18 mouse cellular contexts compared by ENCODE assay signal in genomic region chr3:84172406-84172805, GRCm38 (mm10). TPM values are rescaled to one million over a fixed set of nuclear protein-coding genes. Genes with fewer than 3 reads are reported as not detected.
DNase-seq lines count a peak whose midpoint lies in the region; ATAC-seq lines count a peak whose summit lies in the region.
"Had no signal": no experiment of that assay in that cellular context is flagged by ENCODE, and none has a peak within 500 bp of the region (broad histone marks: within the 10 kb centered on the region; RNA-seq: fewer than 3 reads in every experiment).

No protein-coding gene starts in this region.

- no peak overlapping the region for H3K9ac ChIP-seq in neural tube, embryonic 12.5 days
- H3K9ac ChIP-seq in forebrain, embryonic 16.5 days (replicated peaks; ENCODE audit: low read depth, low read length) = no peak overlapping the region
- H3K9ac ChIP-seq in neural tube, embryonic 15.5 days (replicated peaks) = no peak overlapping the region
- H3K9ac ChIP-seq in intestine, embryonic 15.5 days = no peak overlapping the region
- H3K9ac ChIP-seq: limb, embryonic 12.5 days; lung, embryonic 14.5 days had no signal

- WGBS in heart, embryonic 10.5 days = 33% methylated on average over 11 of the region's 11 CpGs
- WGBS in neural tube, embryonic 12.5 days = 49% methylated on average over 11 of the region's 11 CpGs
- WGBS in forebrain, embryonic 16.5 days = 53% methylated on average over 11 of the region's 11 CpGs
- 45% methylated on average over 11 of the region's 11 CpGs for WGBS in neural tube, embryonic 15.5 days
- WGBS in intestine, embryonic 15.5 days = 42% methylated on average over 11 of the region's 11 CpGs

- H3K4me3 ChIP-seq in heart, embryonic 10.5 days = peak overlapping the region; percentile 27; the same call in 1 of the 2 replicates
- no peak overlapping the region for H3K4me3 ChIP-seq in neural tube, embryonic 12.5 days
- H3K4me3 ChIP-seq in forebrain, embryonic 16.5 days (replicated peaks; ENCODE audit: low read length) = no peak overlapping the region
- H3K4me3 ChIP-seq in neural tube, embryonic 15.5 days (replicated peaks) = no peak overlapping the region
- H3K4me3 ChIP-seq in intestine, embryonic 15.5 days (replicated peaks) = no peak overlapping the region
- H3K4me3 ChIP-seq: limb, embryonic 12.5 days had no signal

- peaks cover 2% of the 10 kb centered on the region; the same call in 1 of the 2 replicates for H3K36me3 ChIP-seq in heart, embryonic 10.5 days
- peaks cover 62% of the 10 kb centered on the region for H3K36me3 ChIP-seq in neural tube, embryonic 12.5 days
- H3K36me3 ChIP-seq in forebrain, embryonic 16.5 days (ENCODE audit: control insufficient read depth, insufficient read depth) = peaks cover 25% of the 10 kb centered on the region
- peaks cover 48% of the 10 kb centered on the region for H3K36me3 ChIP-seq in neural tube, embryonic 15.5 days
- H3K36me3 ChIP-seq in intestine, embryonic 15.5 days = no peaks in the 10 kb centered on the region
- H3K36me3 ChIP-seq: limb, embryonic 12.5 days had no signal

- intact Hi-C loops in heart, postnatal 14 days (cut with DNase I) = no loop called here

- no peak overlapping the region for H3K4me2 ChIP-seq in neural tube, embryonic 12.5 days (replicated peaks)
- no peak overlapping the region for H3K4me2 ChIP-seq in forebrain, embryonic 16.5 days (ENCODE audit: low read length)
- H3K4me2 ChIP-seq in neural tube, embryonic 15.5 days = no peak overlapping the region
- no peak overlapping the region for H3K4me2 ChIP-seq in intestine, embryonic 15.5 days (replicated peaks)
- H3K4me2 ChIP-seq: limb, embryonic 12.5 days; lung, embryonic 14.5 days had no signal

- H3K27me3 ChIP-seq in heart, embryonic 10.5 days (ENCODE audit: insufficient read depth, poor library complexity, severe bottlenecking) = no peaks in the 10 kb centered on the region
- no peaks in the 10 kb centered on the region for H3K27me3 ChIP-seq in neural tube, embryonic 12.5 days (replicated peaks)
- H3K27me3 ChIP-seq in forebrain, embryonic 16.5 days (replicated peaks; ENCODE audit: control insufficient read depth, insufficient read depth, low read length) = no peaks in the 10 kb centered on the region
- H3K27me3 ChIP-seq in neural tube, embryonic 15.5 days (replicated peaks) = no peaks in the 10 kb centered on the region
- H3K27me3 ChIP-seq in intestine, embryonic 15.5 days (replicated peaks) = no peaks in the 10 kb centered on the region
- H3K27me3 ChIP-seq: limb, embryonic 12.5 days had no signal

- H3K27ac ChIP-seq in heart, embryonic 10.5 days = no peak overlapping the region
- H3K27ac ChIP-seq in neural tube, embryonic 12.5 days = no peak overlapping the region
- peak overlapping the region; percentile 81 for H3K27ac ChIP-seq in forebrain, embryonic 16.5 days (ENCODE audit: low read length)
- H3K27ac ChIP-seq in neural tube, embryonic 15.5 days (replicated peaks) = no peak overlapping the region
- no peak overlapping the region for H3K27ac ChIP-seq in intestine, embryonic 15.5 days
- H3K27ac ChIP-seq: limb, embryonic 12.5 days had no signal

- H3K9me3 ChIP-seq in heart, embryonic 10.5 days = no peaks in the 10 kb centered on the region
- no peaks in the 10 kb centered on the region for H3K9me3 ChIP-seq in neural tube, embryonic 12.5 days
- no peaks in the 10 kb centered on the region for H3K9me3 ChIP-seq in forebrain, embryonic 16.5 days (ENCODE audit: control insufficient read depth, low read length)
- no peaks in the 10 kb centered on the region for H3K9me3 ChIP-seq in neural tube, embryonic 15.5 days (replicated peaks)
- no peaks in the 10 kb centered on the region for H3K9me3 ChIP-seq in intestine, embryonic 15.5 days
- H3K9me3 ChIP-seq: limb, embryonic 12.5 days had no signal

- 0 out of 2 replicates have a peak, but pooled peaks have one; percentile 17 for ATAC-seq in neural tube, embryonic 12.5 days (ENCODE audit: low FRiP score, low read depth)
- ATAC-seq in forebrain, embryonic 16.5 days = peak; percentile 49
- ATAC-seq in neural tube, embryonic 15.5 days (ENCODE audit: low FRiP score) = 0 out of 2 replicates have a peak, but pooled peaks have one; percentile 51
- no peak for ATAC-seq in intestine, embryonic 15.5 days

- no peak for DNase-seq in heart, embryonic 10.5 days (ENCODE audit: low spot score)
- no peak for DNase-seq in heart, postnatal 14 days
- DNase-seq in neural tube, embryonic 10.5 days (ENCODE audit: extremely low spot score, low spot score) = no peak
- no peak for DNase-seq in gastrocnemius, postnatal 10 days
- DNase-seq: cerebellum, adult 18-20 months; kidney, adult 2 months; kidney, postnatal 36 days; lung, embryonic 14.5 days; right cerebral cortex, postnatal 4 days had no signal

- peaks cover 3% of the 10 kb centered on the region; the same call in 1 of the 2 replicates for H3K4me1 ChIP-seq in heart, embryonic 10.5 days
- no peaks in the 10 kb centered on the region for H3K4me1 ChIP-seq in neural tube, embryonic 12.5 days
- peaks cover 16% of the 10 kb centered on the region for H3K4me1 ChIP-seq in forebrain, embryonic 16.5 days (replicated peaks; ENCODE audit: control insufficient read depth, insufficient read depth, low read length)
- H3K4me1 ChIP-seq in neural tube, embryonic 15.5 days = no peaks in the 10 kb centered on the region; the same call in 1 of the 2 replicates
- no peaks in the 10 kb centered on the region for H3K4me1 ChIP-seq in intestine, embryonic 15.5 days (replicated peaks)
- H3K4me1 ChIP-seq: limb, embryonic 12.5 days had no signal

RNA-seq across cellular contexts. Expression of gene Gm6525, which starts 1.5 kb away (rescaled TPM):
- 0.14 and 0.25 TPM in 2 replicates for polyA plus RNA-seq in heart, embryonic 10.5 days (2016; fragmentation: Nextera tagmentation; extraction: Ambion mirVana)
- not detected for total RNA-seq in heart, postnatal 14 days (2021)
- polyA plus RNA-seq in neural tube, embryonic 12.5 days (2016; fragmentation: Nextera tagmentation; extraction: Ambion mirVana) = 2.2 and 2.6 TPM in 2 replicates
- 3.0 and 3.1 TPM in 2 replicates for polyA plus RNA-seq in forebrain, embryonic 16.5 days (2015; fragmentation: Nextera tagmentation; extraction: Ambion mirVana)
- polyA plus RNA-seq in neural tube, embryonic 15.5 days (2015; fragmentation: Nextera tagmentation; extraction: Ambion mirVana) = 1.9 and 2.4 TPM in 2 replicates
- 1.2 TPM in 2 replicates for polyA plus RNA-seq in intestine, embryonic 15.5 days (2015; fragmentation: Nextera tagmentation; extraction: Ambion mirVana)
- under 1 TPM in 1 of 2 experiments, not detected in 1; 0.31 TPM for total RNA-seq in gastrocnemius, postnatal 10 days (2021)
- total RNA-seq: heart, adult 8-10 months; heart, postnatal 25 days; layer of hippocampus, postnatal 25 days had no signal
- polyA plus RNA-seq: brain, embryonic 14.5 days; kidney, adult 2 months had no signal

RNA-seq across cellular contexts. Expression of gene Mnd1, which starts 16.8 kb away (rescaled TPM):
- polyA plus RNA-seq in heart, embryonic 10.5 days (2016; fragmentation: Nextera tagmentation; extraction: Ambion mirVana) = 10.0 and 14.0 TPM in 2 replicates
- 1 to 10 TPM; 4.0 to 6.5 TPM for total RNA-seq in heart, postnatal 14 days (2021)
- 5.5 and 6.2 TPM in 2 replicates for polyA plus RNA-seq in neural tube, embryonic 12.5 days (2016; fragmentation: Nextera tagmentation; extraction: Ambion mirVana)
- 2.7 and 3.2 TPM in 2 replicates for polyA plus RNA-seq in forebrain, embryonic 16.5 days (2015; fragmentation: Nextera tagmentation; extraction: Ambion mirVana)
- polyA plus RNA-seq in neural tube, embryonic 15.5 days (2015; fragmentation: Nextera tagmentation; extraction: Ambion mirVana) = 1.4 and 4.5 TPM in 2 replicates
- 10.6 and 12.0 TPM in 2 replicates for polyA plus RNA-seq in intestine, embryonic 15.5 days (2015; fragmentation: Nextera tagmentation; extraction: Ambion mirVana)
- 1 to 10 TPM; 8.1 to 8.5 TPM for total RNA-seq in gastrocnemius, postnatal 10 days (2021)
